Mouse (Mus musculus): ENCODE measurements at regions not wholly inside any gene's neighbourhood (a gene's known extent, or its start where the extent isn't known, plus 50 kb on each side); places are given as distances from the start of the nearest gene placed in this dataset.

DNA sequence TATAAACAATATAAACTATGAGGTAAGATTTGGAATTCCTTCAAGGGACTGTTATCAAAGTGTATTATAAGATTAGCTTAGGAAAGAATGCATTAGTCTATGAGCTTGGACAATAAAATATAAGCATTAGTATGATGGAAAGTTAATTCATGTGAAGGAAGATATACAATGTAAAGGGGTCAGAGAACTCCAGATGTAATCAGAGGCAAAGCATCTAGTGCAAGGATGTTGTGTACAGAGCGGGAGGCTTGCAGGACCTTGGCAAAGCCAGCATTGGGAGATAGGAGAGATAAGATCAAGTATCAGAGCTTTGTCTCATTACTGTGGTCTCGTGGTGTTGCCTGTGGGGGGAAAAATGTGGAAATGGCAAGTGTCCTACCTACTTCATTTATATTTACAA lies 429.4 kb upstream of the C030005K15Rik start:
- H3K36me3 ChIP-seq (replicated peaks; ENCODE audit: control insufficient read depth, insufficient read depth, low read depth, low read length), result no peaks in the 10 kb centered on the region
- H3K27ac ChIP-seq (replicated peaks; ENCODE audit: low read depth, low read length), result no peak overlapping the region
- no peaks in the 10 kb centered on the region for H3K4me1 ChIP-seq (ENCODE audit: control insufficient read depth, insufficient read depth, low read length)
- H3K4me2 ChIP-seq (ENCODE audit: low read depth, low read length), result no peak overlapping the region
- H3K9me3 ChIP-seq (replicated peaks; ENCODE audit: control insufficient read depth, low read length), result no peaks in the 10 kb centered on the region
- H3K9ac ChIP-seq (replicated peaks; ENCODE audit: low read length), result no peak overlapping the region
- 60% methylated on average over 2 of the region's 2 CpGs for WGBS
- H3K4me3 ChIP-seq (ENCODE audit: low read depth, low read length), result no peak overlapping the region
- no peak for DNase-seq (ENCODE audit: low spot score)
- no peak for ATAC-seq (replicated peaks; ENCODE audit: insufficient number of reproducible peaks, low FRiP score, low TSS enrichment, low read depth)
- no peaks in the 10 kb centered on the region for H3K27me3 ChIP-seq (ENCODE audit: control insufficient read depth, insufficient read depth, low read length)

DNA sequence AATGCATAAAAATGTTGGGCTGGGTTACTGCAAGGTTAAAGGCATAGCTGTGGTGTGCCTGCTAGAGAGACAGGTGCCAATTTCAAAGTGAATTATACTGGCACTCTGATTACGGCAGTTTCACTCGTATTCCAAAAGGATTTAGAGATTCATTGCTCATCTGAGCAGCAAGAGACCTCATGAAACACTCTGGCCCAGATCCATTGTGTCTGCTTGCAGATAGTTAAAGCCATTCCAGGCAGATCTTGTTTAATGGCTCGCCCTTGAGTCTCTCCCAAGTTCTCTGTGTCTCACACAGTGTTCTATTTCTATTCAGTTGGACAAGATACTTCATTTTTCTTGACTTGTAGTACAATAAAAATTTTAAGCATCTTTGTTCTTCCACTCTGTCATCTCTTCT lies 459.1 kb upstream of the C030005K15Rik start:
- Histone ChIP-seq H3K27me3 (ENCODE audit: control insufficient read depth, insufficient read depth, low read length) (no peaks in the 10 kb centered on the region), H3K9me3 (replicated peaks; ENCODE audit: control insufficient read depth, low read length) (no peaks in the 10 kb centered on the region), H3K4me2 (ENCODE audit: low read depth, low read length) (no peak overlapping the region), H3K4me3 (ENCODE audit: low read depth, low read length) (no peak overlapping the region), H3K27ac (replicated peaks; ENCODE audit: low read depth, low read length) (no peak overlapping the region), H3K36me3 (replicated peaks; ENCODE audit: control insufficient read depth, insufficient read depth, low read depth, low read length) (no peaks in the 10 kb centered on the region), H3K4me1 (ENCODE audit: control insufficient read depth, insufficient read depth, low read length) (no peaks in the 10 kb centered on the region), H3K9ac (replicated peaks; ENCODE audit: low read length) (no peak overlapping the region)
- DNase-seq (ENCODE audit: low spot score), result no peak
- WGBS, result 85% methylated on average over 3 of the region's 3 CpGs
- no peak for ATAC-seq (replicated peaks; ENCODE audit: insufficient number of reproducible peaks, low FRiP score, low TSS enrichment, low read depth)

DNA sequence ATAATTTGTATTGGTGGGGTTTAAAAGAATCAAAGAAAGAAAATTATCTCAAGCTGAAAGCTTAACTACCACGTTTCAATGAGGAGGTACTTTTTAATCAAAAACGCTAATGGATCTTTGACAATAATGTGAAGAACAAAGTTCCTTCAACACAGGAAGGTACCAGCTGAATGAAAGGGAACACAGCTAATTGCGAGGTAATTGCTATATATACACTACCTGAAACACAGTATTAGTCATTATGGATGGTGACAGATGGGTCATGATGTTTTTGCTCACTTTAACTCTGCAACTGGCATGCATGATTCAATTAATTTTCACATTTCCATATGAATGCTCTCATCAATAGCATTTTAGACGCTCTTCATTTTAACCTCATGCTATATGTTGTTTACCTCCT lies 470.3 kb upstream of the C030005K15Rik start:
- no peak overlapping the region for H3K27ac ChIP-seq (replicated peaks; ENCODE audit: low read depth, low read length)
- H3K27me3 ChIP-seq (ENCODE audit: control insufficient read depth, insufficient read depth, low read length), result no peaks in the 10 kb centered on the region
- no peaks in the 10 kb centered on the region for H3K9me3 ChIP-seq (replicated peaks; ENCODE audit: control insufficient read depth, low read length)
- H3K36me3 ChIP-seq (replicated peaks; ENCODE audit: control insufficient read depth, insufficient read depth, low read depth, low read length), result no peaks in the 10 kb centered on the region
- H3K9ac ChIP-seq (replicated peaks; ENCODE audit: low read length), result no peak overlapping the region
- no peaks in the 10 kb centered on the region for H3K4me1 ChIP-seq (ENCODE audit: control insufficient read depth, insufficient read depth, low read length)
- H3K4me3 ChIP-seq (ENCODE audit: low read depth, low read length), result no peak overlapping the region
- ATAC-seq (replicated peaks; ENCODE audit: insufficient number of reproducible peaks, low FRiP score, low TSS enrichment, low read depth), result no peak
- DNase-seq (ENCODE audit: low spot score), result no peak
- WGBS, result 81% methylated on average over 4 of the region's 4 CpGs
- no peak overlapping the region for H3K4me2 ChIP-seq (ENCODE audit: low read depth, low read length)

DNA sequence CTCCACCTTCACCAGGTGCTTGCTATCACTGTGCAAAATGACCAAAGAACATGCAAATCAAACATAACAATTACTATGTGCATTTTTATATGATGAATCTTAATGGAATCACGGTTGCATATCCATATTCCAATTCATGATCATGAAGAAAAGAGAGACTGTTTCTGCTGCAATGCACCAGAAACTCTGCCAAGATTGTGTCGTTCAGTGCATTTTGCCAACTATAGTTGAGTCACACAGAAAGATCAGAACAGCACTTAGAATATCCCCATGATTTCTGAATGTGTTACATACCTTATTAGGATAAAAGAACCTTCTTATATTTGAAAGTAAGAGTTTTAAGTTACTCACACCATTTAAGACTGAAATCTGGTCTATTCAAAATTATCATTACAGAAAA lies 483.7 kb upstream of the C030005K15Rik start:
- Histone ChIP-seq H3K27ac (replicated peaks; ENCODE audit: low read depth, low read length) (no peak overlapping the region), H3K4me2 (ENCODE audit: low read depth, low read length) (no peak overlapping the region), H3K4me3 (ENCODE audit: low read depth, low read length) (no peak overlapping the region), H3K27me3 (ENCODE audit: control insufficient read depth, insufficient read depth, low read length) (no peaks in the 10 kb centered on the region), H3K4me1 (ENCODE audit: control insufficient read depth, insufficient read depth, low read length) (no peaks in the 10 kb centered on the region), H3K9ac (replicated peaks; ENCODE audit: low read length) (no peak overlapping the region), H3K9me3 (replicated peaks; ENCODE audit: control insufficient read depth, low read length) (no peaks in the 10 kb centered on the region), H3K36me3 (replicated peaks; ENCODE audit: control insufficient read depth, insufficient read depth, low read depth, low read length) (no peaks in the 10 kb centered on the region)
- ATAC-seq (replicated peaks; ENCODE audit: insufficient number of reproducible peaks, low FRiP score, low TSS enrichment, low read depth) (no peak), DNase-seq (ENCODE audit: low spot score) (no peak)
- 75% methylated on average over 2 of the region's 2 CpGs for WGBS

DNA sequence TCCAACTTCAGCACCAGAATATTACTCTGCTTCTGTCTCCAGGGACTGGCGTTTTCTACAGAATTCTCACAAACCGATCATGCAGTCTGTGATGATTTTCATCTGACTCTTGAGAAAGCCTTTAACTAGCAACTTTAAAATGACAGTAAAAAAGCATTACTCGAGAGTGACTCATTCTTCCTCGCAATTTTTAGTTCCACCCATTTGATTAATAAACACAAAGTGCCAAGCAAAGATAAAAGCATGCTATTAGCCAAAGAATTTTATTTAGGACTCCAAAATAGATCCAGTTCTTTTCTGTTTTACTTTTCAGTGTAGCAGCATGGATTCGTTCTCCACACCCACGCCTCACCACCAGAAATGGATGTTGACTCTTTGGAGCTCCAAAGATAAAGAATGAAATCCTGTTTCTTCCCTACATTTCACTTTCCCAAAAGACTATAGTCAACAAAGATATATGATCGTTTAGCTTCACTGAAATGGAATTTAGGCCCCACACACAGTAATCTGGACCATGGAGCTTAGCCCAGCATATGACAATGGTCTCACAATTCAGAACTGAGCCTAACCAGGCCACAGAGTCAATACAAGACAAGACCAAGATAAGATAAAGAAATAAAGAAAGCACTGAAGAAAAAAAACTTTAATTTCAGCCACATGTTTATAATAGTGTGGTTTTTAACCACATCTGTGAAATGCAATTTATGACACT lies 486.5 kb upstream of the C030005K15Rik start:
- Histone ChIP-seq H3K9me3 (replicated peaks; ENCODE audit: control insufficient read depth, low read length) (no peaks in the 10 kb centered on the region), H3K9ac (replicated peaks; ENCODE audit: low read length) (no peak overlapping the region), H3K4me2 (ENCODE audit: low read depth, low read length) (no peak overlapping the region), H3K27me3 (ENCODE audit: control insufficient read depth, insufficient read depth, low read length) (no peaks in the 10 kb centered on the region), H3K4me1 (ENCODE audit: control insufficient read depth, insufficient read depth, low read length) (no peaks in the 10 kb centered on the region), H3K36me3 (replicated peaks; ENCODE audit: control insufficient read depth, insufficient read depth, low read depth, low read length) (no peaks in the 10 kb centered on the region), H3K27ac (replicated peaks; ENCODE audit: low read depth, low read length) (no peak overlapping the region), H3K4me3 (ENCODE audit: low read depth, low read length) (no peak overlapping the region)
- ATAC-seq (replicated peaks; ENCODE audit: insufficient number of reproducible peaks, low FRiP score, low TSS enrichment, low read depth), result no peak
- 83% methylated on average over 7 of the region's 7 CpGs for WGBS
- no peak for DNase-seq (ENCODE audit: low spot score)

DNA sequence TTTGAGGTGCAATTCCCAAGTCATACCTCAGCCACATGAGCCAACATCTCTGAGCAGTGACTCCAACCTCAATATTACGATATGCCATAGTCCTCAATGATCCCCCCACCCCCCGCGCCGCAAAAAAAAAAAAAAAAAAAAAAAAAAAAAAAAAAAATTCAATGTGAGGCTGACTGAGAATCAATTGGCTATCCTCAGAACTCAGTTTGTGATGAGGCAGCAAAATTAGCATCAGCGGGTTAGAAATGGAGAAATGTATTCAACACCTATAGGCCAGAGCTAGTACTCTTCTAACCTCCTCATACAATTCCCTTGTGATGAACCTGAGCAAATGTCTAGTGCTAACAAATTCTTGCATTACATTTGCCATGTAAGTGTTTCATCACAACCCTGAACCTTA lies 504.5 kb upstream of the C030005K15Rik start:
- ATAC-seq (replicated peaks; ENCODE audit: insufficient number of reproducible peaks, low FRiP score, low TSS enrichment, low read depth) (no peak), DNase-seq (ENCODE audit: low spot score) (no peak)
- no peaks in the 10 kb centered on the region for H3K36me3 ChIP-seq (replicated peaks; ENCODE audit: control insufficient read depth, insufficient read depth, low read depth, low read length)
- no peaks in the 10 kb centered on the region for H3K9me3 ChIP-seq (replicated peaks; ENCODE audit: control insufficient read depth, low read length)
- no peak overlapping the region for H3K27ac ChIP-seq (replicated peaks; ENCODE audit: low read depth, low read length)
- H3K27me3 ChIP-seq (ENCODE audit: control insufficient read depth, insufficient read depth, low read length), result no peaks in the 10 kb centered on the region
- WGBS, result 81% methylated on average over 5 of the region's 5 CpGs
- H3K4me3 ChIP-seq (ENCODE audit: low read depth, low read length), result no peak overlapping the region
- H3K4me1 ChIP-seq (ENCODE audit: control insufficient read depth, insufficient read depth, low read length), result no peaks in the 10 kb centered on the region
- no peak overlapping the region for H3K4me2 ChIP-seq (ENCODE audit: low read depth, low read length)
- H3K9ac ChIP-seq (replicated peaks; ENCODE audit: low read length), result no peak overlapping the region

DNA sequence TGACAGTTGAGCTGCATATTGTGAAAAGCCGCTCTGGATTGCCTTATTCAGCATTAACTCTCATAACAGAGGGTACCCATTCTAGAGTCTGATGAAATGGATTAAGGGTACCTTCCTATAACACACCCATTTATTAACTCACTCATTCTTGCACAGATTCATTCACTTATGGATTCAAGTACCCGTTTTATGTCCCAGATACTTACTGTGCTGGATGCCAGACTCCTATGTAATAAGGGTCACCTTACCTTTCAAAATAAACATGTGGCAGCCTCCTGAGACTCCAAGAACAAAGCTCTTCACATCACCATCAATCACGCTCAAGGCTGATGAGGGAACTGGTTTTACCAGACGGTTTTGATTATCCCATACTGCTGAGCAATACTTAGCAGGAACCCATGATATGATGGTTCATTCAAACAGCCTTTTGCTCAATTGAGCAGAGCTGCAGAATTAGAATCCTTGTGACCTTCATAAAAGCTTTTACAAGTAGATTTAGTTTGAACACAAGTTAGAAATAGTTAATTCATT lies 505.2 kb upstream of the C030005K15Rik start:
- Histone ChIP-seq H3K9ac (replicated peaks; ENCODE audit: low read length) (no peak overlapping the region), H3K36me3 (replicated peaks; ENCODE audit: control insufficient read depth, insufficient read depth, low read depth, low read length) (no peaks in the 10 kb centered on the region), H3K27me3 (ENCODE audit: control insufficient read depth, insufficient read depth, low read length) (no peaks in the 10 kb centered on the region), H3K27ac (replicated peaks; ENCODE audit: low read depth, low read length) (no peak overlapping the region), H3K4me3 (ENCODE audit: low read depth, low read length) (no peak overlapping the region), H3K9me3 (replicated peaks; ENCODE audit: control insufficient read depth, low read length) (no peaks in the 10 kb centered on the region), H3K4me1 (ENCODE audit: control insufficient read depth, insufficient read depth, low read length) (no peaks in the 10 kb centered on the region), H3K4me2 (ENCODE audit: low read depth, low read length) (no peak overlapping the region)
- DNase-seq (ENCODE audit: low spot score) (peak; percentile 89), ATAC-seq (replicated peaks; ENCODE audit: insufficient number of reproducible peaks, low FRiP score, low TSS enrichment, low read depth) (peak; percentile 84)
- 28% methylated on average over 4 of the region's 4 CpGs for WGBS

DNA sequence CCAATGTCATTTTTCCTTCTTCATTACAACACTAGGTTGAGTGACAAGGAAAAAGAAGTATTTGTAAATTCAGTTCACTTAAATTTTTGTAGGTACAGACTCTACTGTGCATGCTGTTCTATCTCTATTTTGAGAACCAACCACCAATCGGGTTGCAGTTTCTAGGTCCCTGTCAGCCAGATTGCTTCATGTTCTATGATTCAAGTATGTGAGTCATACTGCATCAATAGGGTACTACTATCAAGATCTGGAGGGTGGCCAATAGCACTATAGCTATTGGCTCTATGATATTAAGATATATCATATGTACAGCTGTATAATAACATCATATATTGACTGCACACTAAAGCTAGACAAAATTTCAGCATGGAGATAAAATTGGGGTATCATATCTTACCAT lies 521.8 kb upstream of the C030005K15Rik start:
- no peaks in the 10 kb centered on the region for H3K36me3 ChIP-seq (replicated peaks; ENCODE audit: control insufficient read depth, insufficient read depth, low read depth, low read length)
- H3K9me3 ChIP-seq (replicated peaks; ENCODE audit: control insufficient read depth, low read length), result no peaks in the 10 kb centered on the region
- no peaks in the 10 kb centered on the region for H3K27me3 ChIP-seq (ENCODE audit: control insufficient read depth, insufficient read depth, low read length)
- no peak overlapping the region for H3K27ac ChIP-seq (replicated peaks; ENCODE audit: low read depth, low read length)
- no peak overlapping the region for H3K4me3 ChIP-seq (ENCODE audit: low read depth, low read length)
- DNase-seq (ENCODE audit: low spot score) (no peak), ATAC-seq (replicated peaks; ENCODE audit: insufficient number of reproducible peaks, low FRiP score, low TSS enrichment, low read depth) (no peak)
- no peaks in the 10 kb centered on the region for H3K4me1 ChIP-seq (ENCODE audit: control insufficient read depth, insufficient read depth, low read length)
- 95% methylated on average over 1 of the region's 1 CpGs for WGBS
- no peak overlapping the region for H3K4me2 ChIP-seq (ENCODE audit: low read depth, low read length)
- H3K9ac ChIP-seq (replicated peaks; ENCODE audit: low read length), result no peak overlapping the region
